Mouse (Mus musculus): Measurements from ENCODE around the gene Pex7.

DNA sequence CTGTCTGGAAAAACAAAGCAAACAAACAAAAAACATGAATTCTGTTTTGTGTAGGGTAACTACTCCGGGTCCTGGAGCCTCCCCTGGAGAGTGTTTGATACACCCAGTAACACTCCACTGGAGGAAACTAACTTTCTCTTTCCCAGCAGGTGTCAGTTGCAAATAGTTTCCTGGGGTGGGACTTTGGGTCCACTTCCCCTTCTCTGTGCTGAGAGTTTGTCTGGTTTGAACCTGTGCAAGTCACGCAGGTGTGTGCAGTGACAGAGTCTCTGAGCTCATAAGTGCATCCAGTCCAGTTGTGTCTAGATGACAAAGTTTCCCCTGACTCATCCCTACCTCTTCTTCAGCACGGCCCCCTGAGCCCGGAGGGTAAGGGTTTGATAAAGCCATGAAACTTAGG, 6.3 kb upstream of the Pex7 start:
- TF ChIP-seq CTCF (IDR thresholded peaks at IDR 0.05; ENCODE audit: low read depth, low read length) (no peak), GATA2 (IDR thresholded peaks at IDR 0.05; ENCODE audit: borderline replicate concordance, low read depth, low read length) (no peak), GATA1 (IDR thresholded peaks at IDR 0.05; ENCODE audit: borderline replicate concordance, low read length) (no peak)
